Mouse (Mus musculus) stomach, postnatal 0 days (tissue): Measurements from ENCODE around the gene A630076J17Rik.

Source experiments
- CTCF ChIP-seq: IDR thresholded peaks from 2 replicates; pipeline ENCODE4 v1.5.1; 2016; ENCODE audit warnings: antibody characterized with exemption, low read depth, mild to moderate bottlenecking, moderate library complexity
- EP300 ChIP-seq: optimal IDR thresholded peaks from 2 replicates; pipeline ENCODE3; 2016; ENCODE audit warnings: antibody characterized with exemption

DNA sequence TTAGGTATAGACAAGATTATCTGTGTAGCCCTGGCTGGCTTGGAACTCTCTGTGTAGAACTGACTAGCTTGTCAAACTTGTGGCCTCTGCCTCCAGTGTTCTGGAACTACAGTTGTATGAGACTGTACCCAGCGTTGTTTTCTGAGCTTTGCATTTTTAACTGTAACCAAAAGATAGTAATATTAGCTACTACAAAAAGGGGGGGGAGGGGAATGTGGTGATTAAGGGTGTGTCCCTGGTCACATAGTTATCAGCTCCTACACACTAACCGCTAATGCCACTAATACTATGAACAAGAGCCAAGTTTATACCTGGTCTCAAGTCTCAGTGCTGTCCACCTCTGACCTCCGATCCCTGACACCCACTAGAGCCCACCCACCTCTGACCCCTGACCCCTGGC lies 42.0 kb downstream of the A630076J17Rik start:
- TF ChIP-seq EP300, result no peak
- TF ChIP-seq CTCF, result no peak
